Mouse (Mus musculus): ENCODE results near the gene Flcn.

Gene Flcn

GRCm38 (mm10) chr11:59805656-59806055, 4.2 kb downstream of the Flcn start:
- no peak for DNase-seq (ENCODE audit: low read depth in 1 of 2, low spot score in 2 of 2)

GRCm38 (mm10) chr11:59805256-59805655, 4.6 kb downstream of the Flcn start:
- DNase-seq (ENCODE audit: low read depth in 1 of 2, low spot score in 2 of 2), result no peak

GRCm38 (mm10) chr11:59804409-59805110, 5.3 kb downstream of the Flcn start:
- no peak for DNase-seq (ENCODE audit: low read depth in 1 of 2, low spot score in 2 of 2)

GRCm38 (mm10) chr11:59803516-59803915, 6.3 kb downstream of the Flcn start:
- DNase-seq (ENCODE audit: low read depth in 1 of 2, low spot score in 2 of 2), result no peak

- DNase-seq (ENCODE audit: low read depth in 1 of 2, low spot score in 2 of 2), result no peak
Observed at GRCm38 (mm10) chr11:59801881-59802280, 7.9 kb downstream of the Flcn start.

GRCm38 (mm10) chr11:59800412-59800811, 9.4 kb downstream of the Flcn start:
- DNase-seq (ENCODE audit: low read depth in 1 of 2, low spot score in 2 of 2), result no peak

- no peak for DNase-seq (ENCODE audit: low read depth in 1 of 2, low spot score in 2 of 2)
Observed at GRCm38 (mm10) chr11:59793390-59793789, 16.4 kb downstream of the Flcn start.

GRCm38 (mm10) chr11:59789311-59789710, 20.5 kb downstream of the Flcn start:
- no peak for DNase-seq (ENCODE audit: low read depth in 1 of 2, low spot score in 2 of 2)

- DNase-seq (ENCODE audit: low read depth in 1 of 2, low spot score in 2 of 2), result no peak
Observed at GRCm38 (mm10) chr11:59787199-59787781, 22.5 kb downstream of the Flcn start, which contains the start of gene Pld6. Gene Pld6 (minus strand): TSS chr11:59787645.

GRCm38 (mm10) chr11:59786444-59787198, 23.2 kb downstream of the Flcn start:
- DNase-seq (ENCODE audit: low read depth in 1 of 2, low spot score in 2 of 2), result no peak

GRCm38 (mm10) chr11:59783591-59783990, 26.2 kb downstream of the Flcn start:
- DNase-seq (ENCODE audit: low read depth in 1 of 2, low spot score in 2 of 2), result no peak

- no peak for DNase-seq (ENCODE audit: low read depth in 1 of 2, low spot score in 2 of 2)
Observed at GRCm38 (mm10) chr11:59782091-59782590, 27.7 kb downstream of the Flcn start.

- no peak for DNase-seq (ENCODE audit: low read depth in 1 of 2, low spot score in 2 of 2)
Observed at GRCm38 (mm10) chr11:59780241-59780640, 29.6 kb downstream of the Flcn start.

GRCm38 (mm10) chr11:59779406-59779805, 30.4 kb downstream of the Flcn start:
- no peak for DNase-seq (ENCODE audit: low read depth in 1 of 2, low spot score in 2 of 2)

- DNase-seq (ENCODE audit: low read depth in 1 of 2, low spot score in 2 of 2), result no peak
Observed at GRCm38 (mm10) chr11:59778874-59779223, 31.0 kb downstream of the Flcn start.

GRCm38 (mm10) chr11:59778181-59778873, 31.5 kb downstream of the Flcn start:
- DNase-seq (ENCODE audit: low read depth in 1 of 2, low spot score in 2 of 2), result peak; percentile 42 to 50

- no peak for DNase-seq (ENCODE audit: low read depth in 1 of 2, low spot score in 2 of 2)
Observed at GRCm38 (mm10) chr11:59777259-59777658, 32.6 kb downstream of the Flcn start.

- no peak for DNase-seq (ENCODE audit: low read depth in 1 of 2, low spot score in 2 of 2)
Observed at GRCm38 (mm10) chr11:59775435-59776148, 34.2 kb downstream of the Flcn start.

- DNase-seq (ENCODE audit: low read depth in 1 of 2, low spot score in 2 of 2), result no peak
Observed at GRCm38 (mm10) chr11:59774522-59774921, 35.3 kb downstream of the Flcn start.

GRCm38 (mm10) chr11:59772902-59773301, 36.9 kb downstream of the Flcn start:
- DNase-seq (ENCODE audit: low read depth in 1 of 2, low spot score in 2 of 2), result no peak

GRCm38 (mm10) chr11:59772291-59772690, 37.5 kb downstream of the Flcn start:
- no peak for DNase-seq (ENCODE audit: low read depth in 1 of 2, low spot score in 2 of 2)
